Mouse (Mus musculus) yolk sac, embryonic 10.5 days (tissue): ENCODE measurements around the gene Tbl1xr1.

Experiments used
- DNase-seq: peaks from one replicate; pipeline ENCODE4 v3.0.0-alpha.2; 2017; ENCODE audit warnings: low spot score

Tbl1xr1 gene

DNA sequence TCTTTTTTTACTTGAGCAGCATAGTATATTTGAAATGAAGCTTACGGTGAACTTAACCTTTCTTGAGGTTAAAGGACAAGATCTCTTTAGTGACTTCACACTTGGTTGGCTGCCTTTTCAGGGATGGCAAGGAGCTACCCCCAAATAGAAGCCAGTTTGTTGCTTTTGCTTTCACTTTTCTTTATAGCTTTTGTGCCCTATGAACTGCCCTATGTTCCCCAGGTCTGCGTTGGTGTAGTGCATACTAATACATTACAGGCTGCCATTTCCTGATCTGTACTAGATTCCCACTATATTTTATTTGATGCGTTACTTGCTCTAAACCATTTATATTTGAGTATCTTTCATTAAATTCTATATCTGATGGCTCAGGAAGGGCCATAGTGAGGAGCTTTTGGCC lies 127.7 kb downstream of the Tbl1xr1 start:
- no peak for DNase-seq

DNA sequence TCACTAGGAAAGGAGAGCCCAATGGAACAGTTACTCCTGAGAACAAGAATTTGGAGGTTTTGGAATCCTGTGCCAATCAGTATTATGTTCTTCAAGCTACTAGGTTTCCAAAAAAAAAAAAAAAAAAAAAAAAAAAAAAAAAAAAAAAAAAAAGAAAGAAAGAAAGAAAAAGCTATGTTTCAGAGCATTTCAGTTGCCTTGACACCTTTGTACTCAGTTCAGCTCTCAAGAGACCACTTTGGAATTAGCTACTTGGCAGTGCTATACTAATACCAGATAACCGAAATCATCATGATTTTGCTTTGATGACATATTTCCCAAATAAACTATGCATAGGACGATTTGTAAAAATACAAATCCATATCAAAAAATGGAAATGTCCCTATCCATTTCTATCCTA lies 145.1 kb downstream of the Tbl1xr1 start:
- DNase-seq = no peak

DNA sequence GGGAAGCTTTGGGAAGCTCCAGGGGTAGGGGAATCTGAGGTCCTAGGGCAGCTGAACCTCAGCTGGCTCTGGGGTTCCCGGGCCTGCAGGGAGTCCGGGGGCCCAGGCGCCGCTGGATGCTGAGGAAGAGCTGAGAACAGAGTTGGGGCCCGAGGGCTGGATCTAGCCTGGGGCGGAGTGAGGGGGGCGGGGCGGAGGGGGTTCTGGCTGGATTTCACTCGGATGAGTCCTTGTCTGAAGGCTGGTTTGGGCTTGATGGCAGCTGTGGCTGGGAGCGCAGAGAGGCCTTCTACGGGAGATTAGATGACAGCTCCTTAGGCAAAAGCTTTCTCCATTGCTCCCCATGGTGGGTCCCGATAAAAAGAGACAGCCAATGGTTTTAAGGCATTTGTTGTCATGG lies 145.9 kb downstream of the Tbl1xr1 start:
- DNase-seq = no peak

DNA sequence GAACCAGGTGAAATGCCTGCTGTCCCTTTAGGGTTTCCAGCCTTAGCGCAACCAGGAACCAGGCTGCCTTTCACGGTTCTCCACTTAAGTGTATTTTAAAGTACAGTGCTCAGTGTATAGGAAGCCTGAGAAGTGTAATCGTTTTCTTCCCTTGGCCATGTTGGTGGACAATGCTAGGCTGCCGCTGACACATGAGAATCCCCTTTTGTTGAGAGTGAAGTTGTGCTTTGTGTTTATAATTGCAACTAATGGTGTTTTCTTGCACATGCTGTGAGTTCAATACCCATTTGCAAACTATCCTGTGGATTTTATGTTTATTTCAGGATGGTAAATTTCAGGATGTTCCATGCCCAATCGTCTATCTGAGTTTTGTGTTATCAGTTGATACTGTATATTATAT lies 146.6 kb downstream of the Tbl1xr1 start:
- DNase-seq = no peak

DNA sequence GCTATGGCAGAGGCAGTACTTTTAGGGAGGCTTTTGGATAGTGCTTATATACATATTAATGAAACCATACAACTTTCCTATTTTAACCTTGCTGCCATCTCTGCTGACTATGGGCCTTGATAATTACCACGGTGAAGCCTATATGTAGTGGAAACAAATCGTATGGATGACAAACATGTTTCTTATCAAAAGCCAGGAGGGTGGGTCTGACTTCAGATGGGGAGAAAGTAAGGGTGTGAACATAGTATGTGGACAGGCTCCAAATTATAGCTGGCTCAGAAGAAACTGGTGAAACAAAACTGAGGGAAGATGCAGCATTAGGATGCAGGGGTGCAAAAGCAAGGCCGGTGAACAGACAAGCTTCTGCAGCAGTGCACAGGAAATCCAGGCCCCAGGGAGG lies 151.6 kb downstream of the Tbl1xr1 start:
- DNase-seq = no peak

DNA sequence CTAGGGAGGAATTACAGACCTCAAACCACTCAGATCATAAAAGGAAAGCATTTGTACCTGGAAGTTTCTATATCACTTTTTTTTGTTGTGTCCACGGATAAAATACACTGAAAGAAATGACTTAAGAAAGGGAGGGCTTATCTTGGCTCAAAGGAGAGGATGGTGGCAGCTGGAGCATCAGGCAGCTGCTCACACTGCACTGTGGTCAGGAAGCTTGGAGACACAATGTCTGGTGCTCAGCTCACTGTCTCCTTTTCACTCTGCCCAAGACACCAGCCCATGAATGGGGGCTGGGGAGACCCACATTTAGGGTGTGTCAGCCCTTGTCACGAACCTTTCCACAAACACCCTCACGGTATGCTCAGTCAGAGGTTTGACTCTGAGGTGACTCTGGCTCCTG lies 154.2 kb downstream of the Tbl1xr1 start:
- no peak for DNase-seq

DNA sequence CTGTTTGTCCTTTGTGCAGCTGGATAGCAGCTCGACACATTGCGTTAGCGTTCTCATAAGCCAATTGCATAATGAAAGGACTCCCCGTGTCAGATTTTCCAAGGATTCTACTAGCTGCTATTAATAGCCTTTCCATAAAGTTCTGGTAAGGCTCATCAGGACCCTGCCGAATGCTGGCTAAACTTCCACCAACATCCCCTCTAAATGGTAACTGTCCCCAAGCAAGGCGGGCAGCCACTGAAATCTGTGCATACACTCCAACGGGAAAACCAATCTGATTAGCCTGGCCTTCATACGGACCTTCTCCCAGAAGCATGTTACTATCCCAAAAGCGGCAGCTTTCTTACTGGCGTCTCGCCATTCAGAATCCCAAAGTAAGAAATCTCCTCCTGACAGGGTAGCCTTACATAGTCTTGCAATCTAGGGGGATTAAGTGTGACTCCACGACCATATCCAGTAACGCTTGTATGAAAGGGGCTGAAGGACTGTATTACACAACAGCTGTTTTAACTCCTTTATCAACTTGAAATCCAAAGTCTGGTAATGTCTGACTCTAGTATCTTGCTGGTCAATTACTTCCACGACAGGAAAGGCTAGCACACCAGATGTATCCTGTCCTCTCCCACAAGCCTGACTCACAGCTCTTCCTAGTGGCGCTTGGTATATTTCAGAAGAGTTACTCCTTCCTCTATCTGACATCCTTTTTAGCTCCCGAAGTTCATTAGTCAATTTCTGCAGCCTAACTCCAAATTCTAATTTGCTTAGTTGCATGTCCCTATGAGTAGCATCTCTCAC lies 161.9 kb downstream of the Tbl1xr1 start:
- DNase-seq = no peak
